Mouse (Mus musculus): ENCODE results near the gene Usp45. TPM values are rescaled to one million over a fixed set of nuclear protein-coding genes. Genes with fewer than 3 reads are reported as not detected.

Usp45 gene
- total RNA-seq (2023) = 26.9 TPM

GRCm38 (mm10) chr4:21766863-21767304 is at the start of gene Usp45, which contains the start of gene Tstd3:
Usp45 (plus strand) TSS chr4:21767156.
Tstd3 (minus strand) TSS chr4:21767212.

GRCm38 (mm10) chr4:21727615-21728165 is 39.3 kb upstream of the Usp45 start, which contains the start of gene Ccnc:
Ccnc (plus strand) TSS chr4:21727701.

GRCm38 (mm10) chr4:21847481-21848286 is 80.7 kb downstream of the Usp45 start, which contains the start of gene Pnisr:
Pnisr (plus strand) TSS chr4:21847583.

GRCm38 (mm10) chr4:21879565-21880220 is 112.7 kb downstream of the Usp45 start, which contains the start of gene Coq3:
Coq3 (plus strand) TSS chr4:21879673.

Other genes with a start within 250 kb of the Usp45 start
- gene Prdm13, start 81.2 kb upstream of the Usp45 start, total RNA-seq (2023) = not detected
- 27.3 TPM for gene Ccnc, start 39.5 kb upstream of the Usp45 start, total RNA-seq (2023)
- 4.2 TPM for gene Tstd3, start 56 bp downstream of the Usp45 start, total RNA-seq (2023)
- gene Pnisr, start 80.4 kb downstream of the Usp45 start, total RNA-seq (2023) = 212 TPM
- gene Coq3, start 112.5 kb downstream of the Usp45 start, total RNA-seq (2023) = 3.1 TPM
- not detected for gene Faxc, start 164.2 kb downstream of the Usp45 start, total RNA-seq (2023)

Measured in CD4-positive naive resting alpha-beta T cell, adult 76 days (primary cell).